Mouse (Mus musculus): ENCODE measurements around the gene Fh1. TPM values are rescaled to one million over a fixed set of nuclear protein-coding genes. Genes with fewer than 3 reads are reported as not detected.

The Fh1 gene
- polyA plus RNA-seq, 1 experiment from 2014 or later, result 78.5 TPM

GRCm38 (mm10) chr1:175640435-175641150 lies 15.2 kb upstream of the Fh1 start:
- WGBS, result 86% methylated on average over 6 of the region's 6 CpGs
- H3K27ac ChIP-seq, result no peak overlapping the region
- no peaks in the 10 kb centered on the region for H3K27me3 ChIP-seq (replicated peaks)
- ATAC-seq (ENCODE audit: low FRiP score, low read depth), result no peak
- H3K4me3 ChIP-seq, result no peak overlapping the region
- no peaks in the 10 kb centered on the region for H3K4me1 ChIP-seq
- no peak overlapping the region for H3K4me2 ChIP-seq (replicated peaks)
- no peaks in the 10 kb centered on the region for H3K36me3 ChIP-seq
- no peaks in the 10 kb centered on the region for H3K9me3 ChIP-seq
- no peak overlapping the region for H3K9ac ChIP-seq

GRCm38 (mm10) chr1:175639072-175639471 lies 13.6 kb upstream of the Fh1 start:
- ATAC-seq (ENCODE audit: low FRiP score, low read depth), result no peak

GRCm38 (mm10) chr1:175637677-175638076 lies 12.2 kb upstream of the Fh1 start:
- Histone ChIP-seq H3K27ac (no peak overlapping the region), H3K4me3 (no peak overlapping the region), H3K4me1 (no peaks in the 10 kb centered on the region), H3K36me3 (no peaks in the 10 kb centered on the region), H3K4me2 (replicated peaks) (no peak overlapping the region), H3K9ac (no peak overlapping the region), H3K9me3 (no peaks in the 10 kb centered on the region), H3K27me3 (replicated peaks) (no peaks in the 10 kb centered on the region)
- 82% methylated on average over 7 of the region's 7 CpGs for WGBS
- no peak for ATAC-seq (ENCODE audit: low FRiP score, low read depth)

More at GRCm38 (mm10) chr1:175639072-175639471, 13.6 kb upstream of the Fh1 start:
- Histone ChIP-seq H3K4me2 (replicated peaks) (no peak overlapping the region), H3K9ac (no peak overlapping the region), H3K36me3 (no peaks in the 10 kb centered on the region), H3K4me1 (no peaks in the 10 kb centered on the region), H3K27ac (no peak overlapping the region), H3K4me3 (no peak overlapping the region), H3K9me3 (no peaks in the 10 kb centered on the region), H3K27me3 (replicated peaks) (no peaks in the 10 kb centered on the region)
- 85% methylated on average over 7 of the region's 7 CpGs for WGBS

GRCm38 (mm10) chr1:175632470-175632869 lies 7.0 kb upstream of the Fh1 start:
- Histone ChIP-seq H3K4me2 (replicated peaks) (no peak overlapping the region), H3K27me3 (replicated peaks) (no peaks in the 10 kb centered on the region), H3K27ac (no peak overlapping the region), H3K4me1 (no peaks in the 10 kb centered on the region), H3K4me3 (no peak overlapping the region), H3K9ac (no peak overlapping the region), H3K9me3 (no peaks in the 10 kb centered on the region), H3K36me3 (no peaks in the 10 kb centered on the region)
- 91% methylated on average over 14 of the region's 14 CpGs for WGBS
- ATAC-seq (ENCODE audit: low FRiP score, low read depth), result no peak

GRCm38 (mm10) chr1:175631721-175632221 lies 6.3 kb upstream of the Fh1 start:
- ATAC-seq (ENCODE audit: low FRiP score, low read depth), result no peak
- no peaks in the 10 kb centered on the region for H3K27me3 ChIP-seq (replicated peaks)
- no peaks in the 10 kb centered on the region for H3K36me3 ChIP-seq
- H3K9me3 ChIP-seq, result no peaks in the 10 kb centered on the region
- H3K4me1 ChIP-seq, result no peaks in the 10 kb centered on the region
- 79% methylated on average over 10 of the region's 10 CpGs for WGBS
- H3K9ac ChIP-seq, result no peak overlapping the region
- H3K4me3 ChIP-seq, result no peak overlapping the region
- no peak overlapping the region for H3K4me2 ChIP-seq (replicated peaks)
- no peak overlapping the region for H3K27ac ChIP-seq

- Histone ChIP-seq H3K27ac (no peak overlapping the region), H3K4me2 (replicated peaks) (no peak overlapping the region), H3K9ac (no peak overlapping the region), H3K27me3 (replicated peaks) (no peaks in the 10 kb centered on the region), H3K36me3 (no peaks in the 10 kb centered on the region), H3K4me1 (no peaks in the 10 kb centered on the region), H3K9me3 (no peaks in the 10 kb centered on the region), H3K4me3 (no peak overlapping the region)
- ATAC-seq (ENCODE audit: low FRiP score, low read depth), result no peak
- WGBS, result 83% methylated on average over 3 of the region's 3 CpGs
Measured at GRCm38 (mm10) chr1:175631080-175631479, 5.6 kb upstream of the Fh1 start.

GRCm38 (mm10) chr1:175630345-175630744 lies 4.9 kb upstream of the Fh1 start:
- Histone ChIP-seq H3K27ac (no peak overlapping the region), H3K4me3 (no peak overlapping the region), H3K9ac (no peak overlapping the region), H3K36me3 (no peaks in the 10 kb centered on the region), H3K9me3 (no peaks in the 10 kb centered on the region), H3K27me3 (replicated peaks) (no peaks in the 10 kb centered on the region), H3K4me1 (no peaks in the 10 kb centered on the region), H3K4me2 (replicated peaks) (no peak overlapping the region)
- WGBS, result 92% methylated on average over 5 of the region's 5 CpGs
- no peak for ATAC-seq (ENCODE audit: low FRiP score, low read depth)

- H3K9me3 ChIP-seq, result no peaks in the 10 kb centered on the region
- H3K27ac ChIP-seq, result no peak overlapping the region
- no peaks in the 10 kb centered on the region for H3K36me3 ChIP-seq
- no peak overlapping the region for H3K4me2 ChIP-seq (replicated peaks)
- 88% methylated on average over 6 of the region's 6 CpGs for WGBS
- peaks cover 8% of the 10 kb centered on the region for H3K4me1 ChIP-seq
- no peak overlapping the region for H3K4me3 ChIP-seq
- ATAC-seq (ENCODE audit: low FRiP score, low read depth), result no peak
- H3K9ac ChIP-seq, result no peak overlapping the region
- no peaks in the 10 kb centered on the region for H3K27me3 ChIP-seq (replicated peaks)
Measured at GRCm38 (mm10) chr1:175629248-175629647, 3.8 kb upstream of the Fh1 start.

- Histone ChIP-seq H3K9me3 (no peaks in the 10 kb centered on the region), H3K36me3 (no peaks in the 10 kb centered on the region), H3K9ac (no peak overlapping the region; the same call in 1 of the 2 replicates), H3K27ac (no peak overlapping the region), H3K4me1 (peaks cover 10% of the 10 kb centered on the region), H3K4me3 (peak overlapping the region; percentile 87), H3K4me2 (replicated peaks) (peak overlapping the region; percentile 67), H3K27me3 (replicated peaks) (no peaks in the 10 kb centered on the region)
- WGBS, result 82% methylated on average over 1 of the region's 1 CpGs
- peak; percentile 73 for ATAC-seq (ENCODE audit: low FRiP score, low read depth)
Measured at GRCm38 (mm10) chr1:175625990-175626692, 706 bp upstream of the Fh1 start.

GRCm38 (mm10) chr1:175623656-175624055 lies 1.8 kb downstream of the Fh1 start:
- WGBS, result 92% methylated on average over 6 of the region's 6 CpGs
- no peak for ATAC-seq (ENCODE audit: low FRiP score, low read depth)
- Histone ChIP-seq H3K36me3 (peaks cover 6% of the 10 kb centered on the region; the same call in 1 of the 2 replicates), H3K9ac (no peak overlapping the region), H3K27me3 (replicated peaks) (no peaks in the 10 kb centered on the region), H3K4me3 (no peak overlapping the region), H3K4me1 (peaks cover 10% of the 10 kb centered on the region), H3K27ac (no peak overlapping the region), H3K4me2 (replicated peaks) (no peak overlapping the region), H3K9me3 (no peaks in the 10 kb centered on the region)

- H3K36me3 ChIP-seq, result peaks cover 31% of the 10 kb centered on the region
- H3K27ac ChIP-seq, result no peak within 1 kb of the TSS
- H3K4me2 ChIP-seq (replicated peaks), result no peak within 1 kb of the TSS
- no peak within 1 kb of the TSS for H3K4me3 ChIP-seq
- peaks cover 9% of the 10 kb centered on the region for H3K4me1 ChIP-seq
- WGBS, result 95% methylated on average over 13 of the region's 13 CpGs
- H3K9ac ChIP-seq, result no peak within 1 kb of the TSS
- ATAC-seq (ENCODE audit: low FRiP score, low read depth), result no peak
- H3K27me3 ChIP-seq (replicated peaks), result no peaks in the 10 kb centered on the region
- H3K9me3 ChIP-seq, result no peaks in the 10 kb centered on the region
Measured at GRCm38 (mm10) chr1:175619814-175620431, 5.5 kb downstream of the Fh1 start, which contains the start of gene Kmo. TSS of gene Kmo (plus strand) at chr1:175620381.

- no peak for ATAC-seq (ENCODE audit: low FRiP score, low read depth)
- Histone ChIP-seq H3K27me3 (replicated peaks) (no peaks in the 10 kb centered on the region), H3K4me2 (replicated peaks) (no peak overlapping the region), H3K4me1 (no peaks in the 10 kb centered on the region), H3K9me3 (no peaks in the 10 kb centered on the region), H3K4me3 (no peak overlapping the region), H3K27ac (no peak overlapping the region), H3K36me3 (peaks cover 56% of the 10 kb centered on the region), H3K9ac (no peak overlapping the region)
- WGBS, result 92% methylated on average over 9 of the region's 9 CpGs
Measured at GRCm38 (mm10) chr1:175614992-175615391, 10.4 kb downstream of the Fh1 start.
